In the genomic region with DNA sequence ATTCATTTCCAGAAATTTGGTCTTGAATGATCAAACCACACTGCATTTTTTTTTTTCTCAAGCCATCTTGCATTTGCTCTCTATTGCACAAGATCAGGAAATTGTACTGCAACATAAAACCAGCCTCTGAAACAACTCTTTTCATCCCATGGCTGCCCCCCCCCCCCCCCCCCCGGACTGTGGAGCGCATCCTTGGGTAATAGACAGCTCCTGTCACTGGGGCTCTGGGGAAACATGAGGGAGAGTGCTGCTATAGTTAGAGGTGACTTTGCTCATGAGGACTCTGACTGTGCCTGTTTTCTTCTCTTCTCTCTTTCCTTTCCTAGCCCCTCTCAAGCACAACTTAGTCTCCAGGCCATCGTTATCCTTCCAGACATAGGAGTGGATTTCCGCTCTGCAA, we compare ENCODE assay signal across 17 mouse cellular contexts.
DNase-seq lines count a peak whose midpoint lies in the region; ATAC-seq and TF ChIP-seq lines count a peak whose summit lies in the region.
"Had no signal": no experiment of that assay in that cellular context is flagged by ENCODE, and none has a peak within 500 bp of the region (broad histone marks: within the 10 kb centered on the region; RNA-seq: fewer than 3 reads in every experiment).

No protein-coding gene starts in this region.

- WGBS in lung, embryonic 14.5 days = 54% methylated on average over 2 of the region's 4 CpGs
- WGBS in midbrain, embryonic 14.5 days = 32% methylated on average over 4 of the region's 4 CpGs
- 90% methylated on average over 2 of the region's 4 CpGs for WGBS in liver, postnatal 0 days (ENCODE audit: insufficient replicate concordance)

- ATAC-seq in lung, embryonic 14.5 days (ENCODE audit: insufficient read depth) = no peak
- ATAC-seq in midbrain, embryonic 14.5 days (ENCODE audit: low FRiP score, low TSS enrichment) = no peak
- no peak for ATAC-seq in liver, postnatal 0 days

- TF ChIP-seq CTCF in gastrocnemius, adult 2 months (IDR thresholded peaks at IDR 0.05) = no peak
- no peak for TF ChIP-seq CTCF in lung, embryonic 14.5 days (IDR thresholded peaks at IDR 0.05; ENCODE audit: low read depth)
- TF ChIP-seq CTCF in brain, embryonic 14.5 days (IDR thresholded peaks at IDR 0.05; ENCODE audit: borderline replicate concordance, extremely low read depth, insufficient read depth, insufficient read length) = no peak
- no peak for TF ChIP-seq CTCF in liver, postnatal 0 days (IDR thresholded peaks at IDR 0.05; ENCODE audit: low read depth)

- H3K36me3 ChIP-seq in lung, embryonic 14.5 days (ENCODE audit: insufficient read depth) = no peaks in the 10 kb centered on the region
- no peaks in the 10 kb centered on the region for H3K36me3 ChIP-seq in midbrain, embryonic 14.5 days (ENCODE audit: control insufficient read depth, insufficient read depth, low read length)
- no peaks in the 10 kb centered on the region for H3K36me3 ChIP-seq in liver, postnatal 0 days (replicated peaks; ENCODE audit: insufficient read depth, low read length)
- H3K36me3 ChIP-seq: embryonic facial prominence, embryonic 12.5 days; G1E; limb, embryonic 12.5 days had no signal

- no peak for TF ChIP-seq POLR2A in brain, embryonic 14.5 days (IDR thresholded peaks at IDR 0.05; ENCODE audit: borderline replicate concordance, extremely low read depth, insufficient read depth, insufficient read length, poor library complexity, severe bottlenecking)

- H3K27ac ChIP-seq in gastrocnemius, adult 2 months = peak overlapping the region; percentile 73
- no peak overlapping the region; the same call in 1 of the 2 replicates for H3K27ac ChIP-seq in lung, embryonic 14.5 days (ENCODE audit: low read depth)
- H3K27ac ChIP-seq in midbrain, embryonic 14.5 days (replicated peaks; ENCODE audit: low read depth, low read length) = peak overlapping the region; percentile 70
- H3K27ac ChIP-seq in liver, postnatal 0 days (ENCODE audit: low read depth) = no peak overlapping the region
- H3K27ac ChIP-seq: embryonic facial prominence, embryonic 12.5 days; limb, embryonic 12.5 days had no signal

- no peak overlapping the region for H3K9ac ChIP-seq in lung, embryonic 14.5 days
- no peak overlapping the region for H3K9ac ChIP-seq in midbrain, embryonic 14.5 days (replicated peaks; ENCODE audit: low read length)
- H3K9ac ChIP-seq in liver, postnatal 0 days (replicated peaks) = no peak overlapping the region
- H3K9ac ChIP-seq: embryonic facial prominence, embryonic 12.5 days; forebrain, postnatal 0 days; limb, embryonic 12.5 days had no signal

- peaks cover 3% of the 10 kb centered on the region for H3K4me1 ChIP-seq in lung, embryonic 14.5 days (ENCODE audit: insufficient read depth)
- peaks cover 34% of the 10 kb centered on the region for H3K4me1 ChIP-seq in midbrain, embryonic 14.5 days (ENCODE audit: control insufficient read depth, insufficient read depth, low read length)
- no peaks in the 10 kb centered on the region for H3K4me1 ChIP-seq in liver, postnatal 0 days (ENCODE audit: insufficient read depth)
- H3K4me1 ChIP-seq: limb, embryonic 12.5 days had no signal

- no peak for TF ChIP-seq EP300 in liver, postnatal 0 days (IDR thresholded peaks at IDR 0.05; ENCODE audit: low read depth)

- no peak overlapping the region for H3K4me2 ChIP-seq in lung, embryonic 14.5 days
- no peak overlapping the region for H3K4me2 ChIP-seq in midbrain, embryonic 14.5 days (ENCODE audit: low read length)
- no peak overlapping the region for H3K4me2 ChIP-seq in liver, postnatal 0 days (ENCODE audit: low read depth, low read length)
- H3K4me2 ChIP-seq: embryonic facial prominence, embryonic 12.5 days; limb, embryonic 12.5 days had no signal

- H3K4me3 ChIP-seq in gastrocnemius, adult 2 months = no peak overlapping the region
- no peak overlapping the region for H3K4me3 ChIP-seq in lung, embryonic 14.5 days (ENCODE audit: low read depth, low read length)
- H3K4me3 ChIP-seq in midbrain, embryonic 14.5 days (replicated peaks; ENCODE audit: low read depth, low read length) = no peak overlapping the region
- no peak overlapping the region for H3K4me3 ChIP-seq in liver, postnatal 0 days (ENCODE audit: low read depth, low read length)
- H3K4me3 ChIP-seq: embryonic facial prominence, embryonic 12.5 days; limb, embryonic 12.5 days had no signal

- intact Hi-C loops in gastrocnemius, adult 2 months (cut with DNase I) = loop anchor here (5.0 kb wide), 1 partner anchor 55 kb away; no protein-coding TSS in a partner anchor
- intact Hi-C loops in gastrocnemius, postnatal 14 days (cut with DNase I; ENCODE audit: low total_unique reads) = no loop called here

- no peaks in the 10 kb centered on the region for H3K9me3 ChIP-seq in lung, embryonic 14.5 days (ENCODE audit: low read depth, low read length)
- no peaks in the 10 kb centered on the region for H3K9me3 ChIP-seq in midbrain, embryonic 14.5 days (ENCODE audit: control insufficient read depth, low read length)
- H3K9me3 ChIP-seq in liver, postnatal 0 days (ENCODE audit: low read length) = no peaks in the 10 kb centered on the region
- H3K9me3 ChIP-seq: embryonic facial prominence, embryonic 12.5 days; limb, embryonic 12.5 days had no signal

- DNase-seq in gastrocnemius, adult 2 months = no peak
- no peak for DNase-seq in gastrocnemius, postnatal 14 days
- peak; percentile 2 for DNase-seq in lung, embryonic 14.5 days
- no peak for DNase-seq in lung, postnatal 4 days
- peak; percentile 20 for DNase-seq in brain, embryonic 14.5 days (ENCODE audit: low read depth)
- peak; percentile 31 for DNase-seq in midbrain, embryonic 14.5 days
- DNase-seq in liver, postnatal 0 days = no peak
- DNase-seq in layer of hippocampus, postnatal 36 days = no peak
- DNase-seq: B cell, adult 2 months; cerebellum, adult 9-11 months; lung, postnatal 14 days; right cerebral cortex, adult 18-20 months; thymus, postnatal 36 days had no signal

- no peaks in the 10 kb centered on the region for H3K27me3 ChIP-seq in lung, embryonic 14.5 days (ENCODE audit: insufficient read depth, low read length)
- no peaks in the 10 kb centered on the region for H3K27me3 ChIP-seq in midbrain, embryonic 14.5 days (ENCODE audit: control insufficient read depth, insufficient read depth, low read length)
- H3K27me3 ChIP-seq in liver, postnatal 0 days (ENCODE audit: insufficient read depth, low read length) = no peaks in the 10 kb centered on the region
- H3K27me3 ChIP-seq: embryonic facial prominence, embryonic 12.5 days; limb, embryonic 12.5 days had no signal

Comparison
In these comparisons a context has a peak if more than half of its experiments do, and no peak if none do; other contexts are left out.
1. DNase-seq: peak in lung, embryonic 14.5 days (single experiment), brain, embryonic 14.5 days (single experiment) and midbrain, embryonic 14.5 days (single experiment); none in gastrocnemius, adult 2 months (single experiment), gastrocnemius, postnatal 14 days (single experiment), lung, postnatal 4 days (0 of 2), liver, postnatal 0 days (single experiment) and layer of hippocampus, postnatal 36 days (0 of 2).
2. H3K27ac ChIP-seq: peak in gastrocnemius, adult 2 months (single experiment) and midbrain, embryonic 14.5 days (single experiment); none in lung, embryonic 14.5 days (single experiment) and liver, postnatal 0 days (single experiment).